Mouse (Mus musculus) heart, postnatal 0 days (tissue): ENCODE data around the gene Timp3. TPM values are rescaled to one million over a fixed set of nuclear protein-coding genes. Genes with fewer than 3 reads are reported as not detected.
A peak's percentile ranks its signal among the peaks of the same experiment; 100 is the strongest.

Experiments used
- ATAC-seq: fragments of 200-750 bp; cut with Nextera tagmentation; 2 replicates; pipeline ENCODE4 v1.8.0; 2017; ENCODE audit warnings: low read depth, moderate number of reproducible peaks, moderate library complexity; ENCODE audit not compliant: insufficient read depth
- DNase-seq: peaks from one replicate; pipeline ENCODE4 v3.0.0-alpha.2; 2016; ENCODE audit warnings: low spot score
- H3K27ac ChIP-seq: fragments of 300-500 bp; sonication (generic); 2 replicates; pipeline ENCODE4 v1.5.1; 2014; ENCODE audit warnings: low read depth, mild to moderate bottlenecking
- H3K27me3 ChIP-seq: fragments of 300-500 bp; sonication (generic); 2 replicates; pipeline ENCODE4 v1.6.1; 2014; ENCODE audit warnings: low read length, mixed read lengths; ENCODE audit not compliant: control insufficient read depth, insufficient read depth
- H3K36me3 ChIP-seq: fragments of 300-500 bp; sonication (generic); replicated peaks from 2 replicates; pipeline ENCODE4 v1.6.1; 2014; ENCODE audit warnings: low read length, mixed read lengths; ENCODE audit not compliant: control insufficient read depth, insufficient read depth
- H3K4me1 ChIP-seq: fragments of 300-500 bp; sonication (generic); 2 replicates; pipeline ENCODE4 v1.6.1; 2014; ENCODE audit warnings: antibody characterized with exemption; ENCODE audit not compliant: control insufficient read depth, insufficient read depth
- H3K4me2 ChIP-seq: fragments of 300-500 bp; sonication (generic); 2 replicates; pipeline ENCODE4 v1.6.1; 2014; ENCODE audit warnings: low read depth, mild to moderate bottlenecking, low read length, moderate library complexity
- H3K4me3 ChIP-seq: fragments of 300-500 bp; sonication (generic); 2 replicates; pipeline ENCODE4 v1.5.1; 2014; ENCODE audit warnings: low read depth, low read length
- H3K9ac ChIP-seq: fragments of 300-500 bp; sonication (generic); replicated peaks from 2 replicates; pipeline ENCODE4 v1.6.1; 2014; ENCODE audit warnings: low read depth, low read length, mixed read lengths
- H3K9me3 ChIP-seq: fragments of 300-500 bp; sonication (generic); replicated peaks from 2 replicates; pipeline ENCODE4 v1.6.1; 2016; ENCODE audit warnings: low read length; ENCODE audit not compliant: control insufficient read depth
- CTCF ChIP-seq: IDR thresholded peaks from 2 replicates; pipeline ENCODE4 v1.5.1; 2016; ENCODE audit warnings: antibody characterized with exemption, control low read depth, low read depth
- EP300 ChIP-seq: IDR thresholded peaks from 2 replicates; pipeline ENCODE4 v1.6.1; 2016; ENCODE audit warnings: antibody characterized with exemption, low read depth
- WGBS: fragments of 180-500 bp; shearing (Covaris S2); extraction: QIAGEN DNeasy Blood & Tissue Kit; methylation state at CpG from one replicate; pipeline ENCODE4 v1.1.7; 2014; 5-methylcytosine and 5-hydroxymethylcytosine counted together
- polyA plus RNA-seq: library from polyadenylated mRNA; unstranded; fragments of >200 nt; fragmentation: Nextera tagmentation; extraction: Ambion mirVana; gene quantifications from 2 replicates; pipeline ENCODE4 v1.2.1, GENCODE M21; 2015
- total RNA-seq: library from RNA; depleted of rRNA; stranded (reverse); fragments of >200 nt; gene quantifications from 2 replicates; pipeline ENCODE4 v1.2.3, GENCODE M21; 2014; ENCODE audit warnings: low replicate concordance

Timp3 gene
- total and polyA plus RNA-seq, 2 experiments from 2014 or later = 66.0 to 164 TPM

DNA sequence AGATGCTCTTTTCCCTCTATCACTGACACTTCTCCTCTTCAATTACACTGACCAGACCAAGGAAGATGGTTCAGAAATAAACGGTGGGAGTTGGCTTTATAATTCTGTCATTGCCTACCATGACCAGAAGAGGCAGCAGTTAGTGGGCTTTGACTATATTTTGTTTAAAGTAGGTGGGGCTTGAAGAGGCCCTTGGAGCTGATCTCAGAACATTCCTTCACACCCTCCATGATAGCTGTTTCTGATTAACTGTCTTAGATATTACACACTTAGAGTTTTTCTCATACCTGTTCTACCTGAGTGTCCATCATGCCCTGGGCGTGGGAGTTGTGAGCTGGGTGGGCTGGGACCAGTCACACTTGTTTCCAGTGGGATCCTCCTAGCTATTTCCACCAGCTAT lies 28.5 kb downstream of the Timp3 start:
- TF ChIP-seq CTCF (peak; percentile 24; the same call in 1 of the 2 replicates), EP300 (no peak)
- 74% methylated on average over 2 of the region's 2 CpGs for WGBS
- H3K27ac ChIP-seq = no peak overlapping the region
- H3K36me3 ChIP-seq = peaks cover 13% of the 10 kb centered on the region
- ATAC-seq (no peak), DNase-seq (no peak)
- no peaks in the 10 kb centered on the region for H3K9me3 ChIP-seq
- peaks cover 60% of the 10 kb centered on the region for H3K4me1 ChIP-seq
- no peak overlapping the region for H3K4me2 ChIP-seq
- no peak overlapping the region for H3K4me3 ChIP-seq
- H3K9ac ChIP-seq = no peak overlapping the region
- H3K27me3 ChIP-seq = no peaks in the 10 kb centered on the region

DNA sequence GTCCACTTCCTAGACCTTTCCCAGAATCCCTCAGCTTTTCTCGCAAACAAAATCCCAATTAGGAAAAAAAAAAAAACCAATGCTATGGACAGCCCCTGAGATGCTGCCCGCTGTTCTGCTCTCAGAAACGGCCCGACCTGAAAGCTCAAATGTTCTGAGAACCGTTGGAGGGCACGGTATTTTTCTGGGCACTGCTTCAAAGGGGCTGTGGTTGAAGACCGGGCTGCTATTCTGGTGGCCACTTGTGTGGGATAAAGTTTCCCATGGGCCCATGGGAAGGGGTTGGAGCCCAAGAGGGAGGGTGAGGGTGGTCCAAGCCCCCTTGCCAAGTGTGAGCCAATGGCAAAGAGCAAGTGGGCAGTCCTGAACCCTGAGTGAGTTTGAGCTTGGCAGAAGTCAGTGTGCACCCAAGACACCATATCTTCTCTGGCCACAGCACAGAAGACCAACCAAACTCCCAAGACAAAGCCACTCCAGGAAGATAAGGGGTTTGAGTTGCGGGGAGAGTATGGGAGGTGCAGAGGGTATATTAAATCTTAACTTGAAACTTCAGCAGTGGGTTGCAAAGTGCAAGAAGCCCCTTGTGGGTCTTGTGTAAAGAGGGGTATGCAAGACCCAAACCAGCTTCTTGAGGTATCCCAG lies 29.2 kb downstream of the Timp3 start:
- no peak overlapping the region for H3K9ac ChIP-seq
- ATAC-seq (no peak), DNase-seq (no peak)
- peaks cover 56% of the 10 kb centered on the region for H3K4me1 ChIP-seq
- TF ChIP-seq EP300 (no peak), CTCF (no peak)
- H3K36me3 ChIP-seq = peaks cover 13% of the 10 kb centered on the region
- H3K4me2 ChIP-seq = no peak overlapping the region
- H3K27ac ChIP-seq = peak overlapping the region; percentile 86; the same call in 1 of the 2 replicates
- WGBS = 80% methylated on average over 8 of the region's 8 CpGs
- no peaks in the 10 kb centered on the region for H3K9me3 ChIP-seq
- H3K27me3 ChIP-seq = no peaks in the 10 kb centered on the region
- H3K4me3 ChIP-seq = no peak overlapping the region

DNA sequence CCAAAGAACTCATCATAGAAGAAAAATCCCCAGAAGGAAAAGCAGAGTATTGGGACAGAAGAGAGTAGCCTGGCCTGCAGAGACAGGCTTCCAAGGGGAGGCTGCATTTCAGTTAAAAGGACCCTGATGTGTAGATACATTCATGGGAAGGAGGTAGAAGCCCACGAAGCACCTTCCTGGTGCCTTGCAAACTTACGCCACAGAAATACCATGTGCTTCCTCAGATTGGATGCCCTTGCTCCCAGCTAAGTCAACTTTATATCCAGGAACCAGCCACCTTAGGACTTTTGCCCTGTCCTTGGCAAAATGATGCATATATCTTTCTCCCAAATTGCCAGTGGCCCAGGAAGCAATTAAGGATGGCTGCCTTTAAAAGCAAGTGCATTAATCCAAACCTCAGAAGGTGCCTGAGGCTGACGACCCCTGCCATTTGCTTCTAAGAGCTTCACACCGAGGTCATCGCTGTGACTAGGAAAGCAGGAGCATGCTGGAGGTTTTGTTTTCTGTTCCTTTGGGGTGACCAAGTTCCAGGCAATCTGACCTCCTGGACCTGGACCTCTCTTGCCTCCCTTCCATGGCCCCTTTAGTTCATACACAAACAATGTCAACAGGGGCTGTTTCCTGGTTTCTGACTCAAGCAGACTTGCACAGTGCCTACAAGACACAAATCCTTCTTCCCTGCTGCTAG lies 31.0 kb downstream of the Timp3 start:
- peak overlapping the region; percentile 86 for H3K27ac ChIP-seq
- 58% methylated on average over 5 of the region's 5 CpGs for WGBS
- no peak overlapping the region for H3K9ac ChIP-seq
- H3K9me3 ChIP-seq = no peaks in the 10 kb centered on the region
- DNase-seq = no peak
- H3K27me3 ChIP-seq = no peaks in the 10 kb centered on the region
- TF ChIP-seq EP300 (no peak), CTCF (no peak)
- peaks cover 17% of the 10 kb centered on the region for H3K36me3 ChIP-seq
- H3K4me3 ChIP-seq = no peak overlapping the region
- peak overlapping the region; percentile 17; the same call in 1 of the 2 replicates for H3K4me2 ChIP-seq
- peaks cover 62% of the 10 kb centered on the region for H3K4me1 ChIP-seq
- ATAC-seq = no peak

DNA sequence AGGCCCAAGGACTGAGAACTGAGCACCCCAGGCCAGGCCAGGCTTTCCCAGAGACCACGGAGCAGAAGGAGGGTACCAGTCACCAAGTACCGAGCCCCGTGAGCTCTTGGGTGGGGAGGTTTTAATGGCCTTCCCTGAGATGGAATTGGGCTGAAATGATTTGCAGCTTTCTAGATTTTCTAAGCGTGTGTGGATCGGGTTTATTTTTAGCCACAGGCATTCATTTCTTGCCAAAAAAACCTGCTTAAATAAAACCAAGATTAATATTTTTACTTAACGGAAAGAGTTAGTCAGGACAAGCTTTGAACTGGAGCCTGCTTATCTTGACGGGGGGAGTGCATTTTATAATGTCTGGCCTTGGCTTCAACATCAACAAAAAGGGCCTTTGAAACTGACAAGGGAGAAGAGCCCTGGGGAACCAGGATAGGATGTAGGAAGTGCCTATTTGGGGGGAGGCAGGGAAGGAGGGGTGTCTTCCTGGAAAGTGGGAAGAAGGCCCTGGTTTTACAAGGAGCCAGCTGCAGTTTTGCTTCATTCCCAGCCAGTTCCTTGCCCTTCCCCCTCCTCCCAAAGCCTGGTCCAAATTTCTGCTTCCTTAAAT lies 31.6 kb downstream of the Timp3 start:
- TF ChIP-seq EP300 (peak; percentile 88), CTCF (no peak)
- no peak for DNase-seq
- Histone ChIP-seq H3K4me3 (no peak overlapping the region), H3K4me2 (peak overlapping the region; percentile 17; the same call in 1 of the 2 replicates), H3K27me3 (no peaks in the 10 kb centered on the region), H3K27ac (peak overlapping the region; percentile 86), H3K4me1 (peaks cover 69% of the 10 kb centered on the region), H3K9me3 (no peaks in the 10 kb centered on the region), H3K9ac (no peak overlapping the region), H3K36me3 (peaks cover 14% of the 10 kb centered on the region)
- WGBS = 23% methylated on average over 7 of the region's 7 CpGs
- ATAC-seq = peak; percentile 45

DNA sequence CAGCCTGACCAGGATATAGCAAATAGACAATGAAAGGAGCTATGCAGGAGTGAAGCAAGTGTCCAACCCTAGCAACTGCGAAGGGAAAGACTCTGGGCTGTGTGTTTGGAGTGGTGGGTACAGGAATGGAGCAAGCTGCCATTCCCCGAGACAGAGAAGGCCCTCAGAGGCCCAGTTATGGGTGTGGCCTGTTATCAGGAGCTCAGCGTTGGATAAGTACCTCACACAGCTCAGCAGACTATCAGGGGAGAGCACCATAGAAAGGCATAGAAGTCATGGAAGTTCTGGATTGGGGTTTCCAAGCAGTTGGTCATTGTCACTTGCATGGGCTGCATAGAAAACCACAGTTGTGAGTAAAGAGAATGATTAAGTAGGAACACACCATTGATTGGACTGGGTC lies 32.8 kb downstream of the Timp3 start:
- WGBS = 44% methylated on average over 3 of the region's 3 CpGs
- H3K9me3 ChIP-seq = no peaks in the 10 kb centered on the region
- no peaks in the 10 kb centered on the region for H3K27me3 ChIP-seq
- H3K4me2 ChIP-seq = no peak overlapping the region
- H3K36me3 ChIP-seq = peaks cover 4% of the 10 kb centered on the region; the same call in 1 of the 2 replicates
- DNase-seq (no peak), ATAC-seq (no peak)
- TF ChIP-seq CTCF (no peak), EP300 (no peak)
- no peak overlapping the region for H3K9ac ChIP-seq
- H3K27ac ChIP-seq = no peak overlapping the region
- peaks cover 80% of the 10 kb centered on the region for H3K4me1 ChIP-seq
- no peak overlapping the region for H3K4me3 ChIP-seq
